Mouse (Mus musculus) fat pad, adult 2 months (tissue): ENCODE data around the gene Btnl10.

ENCODE experiments used
- DNase-seq: peaks from one replicate; pipeline ENCODE4 v3.0.0-alpha.2; 2011; ENCODE audit warnings: low read depth, low spot score; ENCODE audit errors: extremely low read depth

The Btnl10 gene

GRCm38 (mm10) chr11:58957226-58957914 lies 39.7 kb downstream of the Btnl10 start:
- no peak for DNase-seq

- no peak for DNase-seq
Measured at GRCm38 (mm10) chr11:58958536-58958935, 40.8 kb downstream of the Btnl10 start.

GRCm38 (mm10) chr11:58959186-58959825 lies 41.6 kb downstream of the Btnl10 start:
- DNase-seq, result no peak

- no peak for DNase-seq
Measured at GRCm38 (mm10) chr11:58959921-58960465, 42.3 kb downstream of the Btnl10 start.

GRCm38 (mm10) chr11:58961364-58962177 lies 43.9 kb downstream of the Btnl10 start:
- DNase-seq, result no peak

GRCm38 (mm10) chr11:58963543-58963942 lies 45.8 kb downstream of the Btnl10 start:
- no peak for DNase-seq

GRCm38 (mm10) chr11:58964216-58964615 lies 46.5 kb downstream of the Btnl10 start:
- DNase-seq, result no peak

- no peak for DNase-seq
Measured at GRCm38 (mm10) chr11:58965001-58965760, 47.5 kb downstream of the Btnl10 start.

- no peak for DNase-seq
Measured at GRCm38 (mm10) chr11:58967346-58967745, 49.6 kb downstream of the Btnl10 start.

- no peak for DNase-seq
Measured at GRCm38 (mm10) chr11:58968551-58968950, 50.8 kb downstream of the Btnl10 start.

- no peak for DNase-seq
Measured at GRCm38 (mm10) chr11:58969027-58969426, 51.3 kb downstream of the Btnl10 start.

GRCm38 (mm10) chr11:58969659-58970058 lies 52.0 kb downstream of the Btnl10 start:
- no peak for DNase-seq

GRCm38 (mm10) chr11:58970831-58971530 lies 53.3 kb downstream of the Btnl10 start:
- no peak for DNase-seq

- DNase-seq, result no peak
Measured at GRCm38 (mm10) chr11:58971796-58972195, 54.1 kb downstream of the Btnl10 start.

- no peak for DNase-seq
Measured at GRCm38 (mm10) chr11:58974414-58974813, 56.7 kb downstream of the Btnl10 start.
